Mouse (Mus musculus) stomach, embryonic 16.5 days (tissue): Measurements from ENCODE around the gene Slc44a3. TPM values are rescaled to one million over a fixed set of nuclear protein-coding genes. Genes with fewer than 3 reads are reported as not detected.

Experiments used
- ATAC-seq: fragments of 200-750 bp; cut with Nextera tagmentation; 2 replicates; pipeline ENCODE4 v1.8.0; 2017; ENCODE audit warnings: moderate number of reproducible peaks, moderate TSS enrichment; ENCODE audit not compliant: insufficient read depth, low FRiP score
- H3K27ac ChIP-seq: fragments of 300-500 bp; sonication (generic); 2 replicates; pipeline ENCODE4 v1.5.1; 2014; ENCODE audit warnings: low read length
- H3K27me3 ChIP-seq: fragments of 300-500 bp; sonication (generic); 2 replicates; pipeline ENCODE4 v1.6.1; 2014; ENCODE audit warnings: low read length, control low read depth, mixed read lengths; ENCODE audit not compliant: control insufficient read depth, insufficient read depth
- H3K36me3 ChIP-seq: fragments of 300-500 bp; sonication (generic); 2 replicates; pipeline ENCODE4 v1.6.1; 2014; ENCODE audit warnings: low read length; ENCODE audit not compliant: control insufficient read depth, insufficient read depth
- H3K4me1 ChIP-seq: fragments of 300-500 bp; sonication (generic); 2 replicates; pipeline ENCODE4 v1.6.1; 2014; ENCODE audit warnings: low read length, control low read depth, mixed read lengths; ENCODE audit not compliant: control insufficient read depth, insufficient read depth
- H3K4me2 ChIP-seq: fragments of 300-500 bp; sonication (generic); 2 replicates; pipeline ENCODE4 v1.6.1; 2014; ENCODE audit warnings: low read depth, low read length, mixed read lengths
- H3K4me3 ChIP-seq: fragments of 300-500 bp; sonication (generic); replicated peaks from 2 replicates; pipeline ENCODE4 v1.5.1; 2014; ENCODE audit warnings: mild to moderate bottlenecking, low read length
- H3K9ac ChIP-seq: fragments of 300-500 bp; sonication (generic); 2 replicates; pipeline ENCODE4 v1.6.1; 2014; ENCODE audit warnings: low read length
- H3K9me3 ChIP-seq: fragments of 300-500 bp; sonication (generic); replicated peaks from 2 replicates; pipeline ENCODE4 v1.6.1; 2016; ENCODE audit warnings: low read length, control low read depth; ENCODE audit not compliant: control insufficient read depth
- WGBS: fragments of 180-500 bp; shearing (Covaris S2); extraction: QIAGEN DNeasy Blood & Tissue Kit; methylation state at CpG from one replicate; pipeline ENCODE4 v1.1.7; 2014; 5-methylcytosine and 5-hydroxymethylcytosine counted together
- polyA plus RNA-seq: library from polyadenylated mRNA; unstranded; fragments of >200 nt; fragmentation: Nextera tagmentation; extraction: Ambion mirVana; gene quantifications from 2 replicates; pipeline ENCODE4 v1.2.1, GENCODE M21; 2015

The Slc44a3 gene
- polyA plus RNA-seq, 1 experiment from 2014 or later: 41.5 TPM

DNA sequence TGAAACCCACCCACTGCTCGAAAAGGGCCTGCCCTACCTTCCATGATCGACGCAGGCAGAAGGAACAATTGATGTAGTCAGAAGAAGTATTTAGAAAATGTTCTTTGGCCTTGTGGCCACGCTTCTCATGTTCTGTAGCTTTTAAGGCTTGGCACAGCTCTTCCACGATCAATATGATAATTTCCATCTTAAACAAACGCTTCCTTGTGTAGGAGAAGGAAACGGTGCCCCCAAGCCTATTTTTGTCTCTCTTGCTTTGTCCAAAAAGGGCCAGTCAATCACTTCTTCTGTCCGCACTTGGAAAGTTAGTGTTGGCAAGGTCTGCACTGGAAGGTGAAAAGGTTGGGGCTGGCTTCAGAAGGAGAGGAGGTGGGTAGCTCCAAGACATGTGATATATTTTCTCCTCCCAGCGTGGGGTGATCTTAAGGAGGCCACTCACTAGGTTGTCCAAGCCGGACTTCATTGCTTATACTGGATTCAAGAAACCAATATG is 10.5 kb downstream of the Slc44a3 start:
- 71% methylated on average over 10 of the region's 10 CpGs for WGBS
- ATAC-seq: no peak
- H3K9me3 ChIP-seq: no peaks in the 10 kb centered on the region
- no peak overlapping the region for H3K27ac ChIP-seq
- no peaks in the 10 kb centered on the region for H3K36me3 ChIP-seq
- no peak overlapping the region for H3K4me3 ChIP-seq
- H3K9ac ChIP-seq: no peak overlapping the region
- H3K27me3 ChIP-seq: no peaks in the 10 kb centered on the region
- peaks cover 9% of the 10 kb centered on the region for H3K4me1 ChIP-seq
- H3K4me2 ChIP-seq: no peak overlapping the region

DNA sequence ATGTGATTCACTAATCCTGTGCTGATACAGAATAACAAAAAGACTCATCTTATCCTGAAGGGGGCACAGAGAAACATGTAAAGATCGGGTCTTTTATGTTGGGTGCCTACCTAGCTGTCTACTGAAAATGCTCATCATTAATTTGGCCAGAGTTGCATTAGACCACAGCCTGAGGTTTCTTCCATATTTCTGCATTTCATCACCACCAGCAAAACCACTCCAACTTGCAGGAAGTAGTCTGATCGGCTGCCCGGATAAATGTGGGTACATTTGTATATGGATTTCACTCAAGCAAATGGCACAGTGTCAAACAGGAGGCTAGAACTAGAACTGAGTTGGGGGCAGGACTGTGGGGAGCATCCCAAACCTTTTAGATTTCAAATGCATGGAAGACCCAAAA is 11.1 kb downstream of the Slc44a3 start:
- Histone ChIP-seq H3K9me3 (no peaks in the 10 kb centered on the region), H3K4me2 (no peak overlapping the region), H3K27ac (no peak overlapping the region), H3K4me1 (peaks cover 4% of the 10 kb centered on the region; the same call in 1 of the 2 replicates), H3K4me3 (no peak overlapping the region), H3K9ac (no peak overlapping the region), H3K27me3 (no peaks in the 10 kb centered on the region), H3K36me3 (no peaks in the 10 kb centered on the region)
- ATAC-seq: no peak
- WGBS: 79% methylated on average over 3 of the region's 3 CpGs

GRCm38 (mm10) chr3:121517030-121517429 is 15.2 kb downstream of the Slc44a3 start:
- H3K9me3 ChIP-seq: no peaks in the 10 kb centered on the region
- ATAC-seq: no peak
- no peak overlapping the region for H3K9ac ChIP-seq
- H3K4me2 ChIP-seq: no peak overlapping the region
- H3K4me3 ChIP-seq: no peak overlapping the region
- H3K36me3 ChIP-seq: no peaks in the 10 kb centered on the region
- H3K27ac ChIP-seq: no peak overlapping the region
- 90% methylated on average over 8 of the region's 8 CpGs for WGBS
- H3K27me3 ChIP-seq: no peaks in the 10 kb centered on the region
- H3K4me1 ChIP-seq: 0 out of 2 replicates have a peak, but pooled peaks cover 4% of the 10 kb centered on the region

DNA sequence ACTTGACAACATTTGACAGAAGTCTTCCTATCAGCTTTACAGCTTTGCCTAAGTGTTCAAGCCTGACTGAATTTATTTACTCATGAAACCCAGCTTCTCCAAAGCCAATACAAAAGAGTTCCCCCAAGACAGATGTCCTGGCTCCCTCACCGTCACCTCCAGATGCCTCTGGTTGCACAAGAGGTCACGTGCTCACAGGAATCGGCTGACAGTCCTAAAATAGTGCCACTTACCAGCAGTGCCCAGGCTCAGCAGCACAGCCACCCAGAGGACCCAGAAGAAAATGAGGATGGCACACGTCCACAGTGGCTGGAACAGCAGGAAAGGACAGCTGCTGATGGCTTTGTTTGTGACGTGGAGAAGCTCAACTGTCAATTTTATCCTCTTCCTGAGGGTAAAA is 23.1 kb downstream of the Slc44a3 start:
- Histone ChIP-seq H3K36me3 (no peaks in the 10 kb centered on the region), H3K9ac (no peak overlapping the region), H3K4me3 (no peak overlapping the region), H3K4me1 (0 out of 2 replicates have a peak, but pooled peaks cover under 1% of the 10 kb centered on the region), H3K9me3 (no peaks in the 10 kb centered on the region), H3K4me2 (no peak overlapping the region), H3K27me3 (no peaks in the 10 kb centered on the region), H3K27ac (no peak overlapping the region)
- WGBS: 51% methylated on average over 5 of the region's 5 CpGs
- no peak for ATAC-seq

DNA sequence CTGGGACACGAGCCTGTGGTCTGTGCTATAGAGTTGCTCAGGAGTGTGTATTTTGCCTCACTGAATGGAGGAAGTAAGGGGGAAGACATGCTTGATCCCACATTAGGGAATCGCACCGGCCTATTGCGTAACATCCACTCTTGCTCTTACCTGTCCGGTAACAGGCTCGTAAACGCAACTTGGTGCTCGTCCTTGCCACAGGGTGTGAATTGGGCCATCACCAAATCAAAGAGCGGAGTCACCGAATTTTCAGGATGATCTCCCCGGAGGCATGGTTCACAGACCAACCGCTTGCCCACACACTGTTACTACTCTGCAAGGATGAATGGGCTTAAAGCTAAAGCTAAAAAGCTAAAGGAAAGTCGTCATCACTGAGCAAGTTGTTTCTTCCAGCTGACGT is 24.5 kb downstream of the Slc44a3 start:
- H3K4me3 ChIP-seq: no peak overlapping the region
- H3K4me1 ChIP-seq: no peaks in the 10 kb centered on the region
- no peak overlapping the region for H3K4me2 ChIP-seq
- no peak overlapping the region for H3K27ac ChIP-seq
- H3K9ac ChIP-seq: no peak overlapping the region
- no peak for ATAC-seq
- H3K9me3 ChIP-seq: no peaks in the 10 kb centered on the region
- H3K27me3 ChIP-seq: no peaks in the 10 kb centered on the region
- 94% methylated on average over 14 of the region's 14 CpGs for WGBS
- no peaks in the 10 kb centered on the region for H3K36me3 ChIP-seq

DNA sequence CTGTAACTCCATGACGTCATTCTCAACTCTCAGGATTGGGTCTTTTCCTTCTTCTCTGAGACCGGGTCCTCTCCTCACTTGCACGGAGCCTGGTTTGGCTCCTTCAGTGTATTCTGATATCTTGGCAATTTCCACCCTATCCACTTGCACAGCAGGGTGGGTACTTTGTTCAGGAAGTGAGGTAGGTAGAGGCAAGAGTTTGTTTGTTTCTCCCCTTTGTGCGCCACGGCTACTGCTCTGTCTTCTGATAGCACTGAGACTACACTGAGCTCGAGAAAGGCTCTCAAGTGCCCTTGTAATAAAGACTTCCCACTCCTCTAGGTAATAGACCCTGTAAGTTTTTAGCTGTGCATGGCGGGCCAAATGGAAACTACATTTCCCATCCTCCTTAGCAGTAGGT is 25.4 kb downstream of the Slc44a3 start:
- no peak overlapping the region for H3K27ac ChIP-seq
- H3K9me3 ChIP-seq: no peaks in the 10 kb centered on the region
- ATAC-seq: no peak
- H3K4me1 ChIP-seq: no peaks in the 10 kb centered on the region
- no peak overlapping the region for H3K4me3 ChIP-seq
- H3K36me3 ChIP-seq: no peaks in the 10 kb centered on the region
- H3K27me3 ChIP-seq: no peaks in the 10 kb centered on the region
- no peak overlapping the region for H3K4me2 ChIP-seq
- WGBS: 87% methylated on average over 7 of the region's 7 CpGs
- H3K9ac ChIP-seq: no peak overlapping the region

DNA sequence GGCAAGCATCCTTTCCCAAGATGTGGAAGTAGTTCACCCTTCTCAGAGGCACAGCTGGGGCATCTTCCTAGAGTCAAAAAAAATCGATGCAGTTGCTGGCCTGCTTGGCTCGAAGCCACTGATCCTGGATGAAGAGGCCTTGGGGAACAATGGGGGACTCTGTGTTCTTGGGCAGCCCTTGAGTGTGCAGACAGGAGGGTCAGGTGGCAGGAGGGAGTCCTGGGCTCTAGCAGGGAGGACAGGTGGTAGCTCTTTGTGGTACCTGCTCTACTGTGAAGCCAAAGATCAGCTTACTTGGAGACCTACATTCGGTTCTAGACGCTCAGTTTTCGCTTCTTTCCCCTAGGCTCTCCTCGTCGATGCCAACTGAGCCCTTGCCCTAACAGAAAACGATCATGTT is 26.0 kb downstream of the Slc44a3 start:
- Histone ChIP-seq H3K4me1 (no peaks in the 10 kb centered on the region; the same call in 1 of the 2 replicates), H3K27me3 (no peaks in the 10 kb centered on the region), H3K9me3 (no peaks in the 10 kb centered on the region), H3K36me3 (no peaks in the 10 kb centered on the region), H3K4me2 (no peak overlapping the region), H3K9ac (no peak overlapping the region), H3K4me3 (no peak overlapping the region), H3K27ac (no peak overlapping the region)
- WGBS: 86% methylated on average over 8 of the region's 8 CpGs
- no peak for ATAC-seq

GRCm38 (mm10) chr3:121504927-121505487 is 27.2 kb downstream of the Slc44a3 start:
- H3K4me1 ChIP-seq: no peaks in the 10 kb centered on the region; the same call in 1 of the 2 replicates
- H3K9me3 ChIP-seq: no peaks in the 10 kb centered on the region
- H3K27me3 ChIP-seq: no peaks in the 10 kb centered on the region
- no peak overlapping the region for H3K4me3 ChIP-seq
- 57% methylated on average over 8 of the region's 8 CpGs for WGBS
- no peak overlapping the region for H3K9ac ChIP-seq
- no peaks in the 10 kb centered on the region for H3K36me3 ChIP-seq
- H3K4me2 ChIP-seq: no peak overlapping the region
- ATAC-seq: no peak
- H3K27ac ChIP-seq: no peak overlapping the region

DNA sequence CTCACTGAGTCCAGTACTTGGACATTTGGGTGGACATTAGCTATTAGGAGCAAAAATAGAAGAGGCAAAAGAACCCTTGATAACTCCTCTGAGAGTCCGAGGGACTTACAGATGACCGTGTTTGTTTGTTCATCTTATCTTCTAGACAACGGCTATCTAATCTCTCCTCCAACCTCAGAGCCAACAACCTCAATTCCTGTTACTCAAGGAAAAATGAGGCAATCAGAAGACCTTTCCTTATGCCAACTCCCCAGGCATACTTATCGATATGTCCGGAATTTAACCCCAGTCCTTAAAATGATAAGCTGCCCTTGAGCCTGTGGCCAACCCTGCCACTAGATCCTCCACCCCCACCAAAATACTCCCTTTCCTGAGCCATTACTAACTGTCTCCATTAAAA is 31.5 kb downstream of the Slc44a3 start:
- H3K4me2 ChIP-seq: no peak overlapping the region
- WGBS: 55% methylated on average over 5 of the region's 5 CpGs
- peak; percentile 13; the same call in 1 of the 2 replicates for ATAC-seq

More for the DNA sequence above, 31.5 kb downstream of the Slc44a3 start:
- Histone ChIP-seq H3K9me3 (no peaks in the 10 kb centered on the region), H3K9ac (no peak overlapping the region), H3K36me3 (no peaks in the 10 kb centered on the region), H3K27ac (no peak overlapping the region), H3K4me3 (no peak overlapping the region), H3K4me1 (no peaks in the 10 kb centered on the region; the same call in 1 of the 2 replicates), H3K27me3 (no peaks in the 10 kb centered on the region)
